Mouse (Mus musculus) spleen, postnatal 4 days (tissue): Measurements from ENCODE around the gene Ebf1.

Experiments
- DNase-seq, 2 experiments: peaks; one replicate each; pipeline ENCODE4 v3.0.0; 2022; ENCODE audit warnings: low spot score in 2 of 2

Ebf1 gene

DNA sequence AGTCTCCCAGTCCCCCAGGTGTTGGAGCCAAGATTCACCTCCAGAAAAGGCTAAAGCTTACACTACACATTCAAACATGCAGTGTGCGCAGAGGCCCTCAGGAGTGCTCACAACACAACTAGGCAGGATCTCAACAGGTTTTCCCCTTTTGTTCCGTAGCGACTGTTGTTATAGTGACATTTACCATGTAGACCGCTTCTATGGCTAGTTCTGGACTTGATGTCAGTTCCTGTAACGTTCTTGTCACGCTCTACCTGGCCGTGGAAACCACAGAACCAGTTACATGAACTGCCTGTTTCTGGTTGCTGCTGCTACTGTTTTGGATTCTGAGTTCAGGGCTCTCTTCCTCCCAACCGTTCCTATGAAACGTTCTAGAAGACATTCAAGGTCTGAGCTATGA, 333.2 kb downstream of the Ebf1 start:
- DNase-seq = peak in 1 of 2 experiments; percentile 18

- no peak for DNase-seq
Measured at GRCm38 (mm10) chr11:44951506-44951905, 334.4 kb downstream of the Ebf1 start.

DNA sequence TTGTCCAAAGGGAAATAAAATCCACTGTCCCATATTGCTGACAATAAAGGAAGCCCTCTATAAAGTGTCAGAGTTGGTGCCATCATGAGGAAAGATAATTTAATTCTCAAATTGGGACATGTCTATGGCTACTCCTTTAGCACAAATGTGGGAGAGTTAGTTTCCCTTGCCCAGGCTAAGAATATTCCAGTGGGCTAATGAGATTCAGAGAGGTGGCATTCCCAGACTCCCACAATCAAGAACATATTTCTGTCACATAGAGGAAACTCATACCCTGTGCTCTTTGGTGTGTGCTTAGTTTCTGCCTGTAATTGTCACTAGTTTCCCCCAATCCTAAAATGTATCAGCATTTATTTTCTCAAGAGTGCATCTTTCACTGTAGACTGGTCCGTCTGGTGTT, 336.2 kb downstream of the Ebf1 start:
- DNase-seq = no peak

- DNase-seq = no peak
Measured at GRCm38 (mm10) chr11:44953863-44954262, 336.7 kb downstream of the Ebf1 start.

DNA sequence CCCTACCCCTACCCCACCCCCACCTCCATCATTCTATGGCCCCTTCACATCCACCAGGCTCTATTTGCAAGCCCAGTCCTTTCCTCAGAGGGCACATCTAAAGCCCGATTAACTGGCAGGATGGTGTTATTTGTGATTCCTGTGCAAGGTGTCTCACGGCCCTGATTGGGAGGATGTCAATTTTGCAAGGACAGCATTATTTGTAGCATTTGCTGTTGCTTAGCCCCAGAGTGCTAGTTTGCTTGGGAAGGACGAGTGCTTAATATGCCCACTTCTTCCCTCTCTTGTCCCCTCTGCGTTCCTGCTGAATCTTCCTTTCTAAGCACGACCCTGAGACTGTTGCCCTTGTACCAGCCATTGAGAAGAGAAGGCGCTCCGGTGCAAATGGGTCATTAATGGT, 337.2 kb downstream of the Ebf1 start:
- no peak for DNase-seq

GRCm38 (mm10) chr11:44962746-44963440, 345.8 kb downstream of the Ebf1 start:
- DNase-seq = no peak

DNA sequence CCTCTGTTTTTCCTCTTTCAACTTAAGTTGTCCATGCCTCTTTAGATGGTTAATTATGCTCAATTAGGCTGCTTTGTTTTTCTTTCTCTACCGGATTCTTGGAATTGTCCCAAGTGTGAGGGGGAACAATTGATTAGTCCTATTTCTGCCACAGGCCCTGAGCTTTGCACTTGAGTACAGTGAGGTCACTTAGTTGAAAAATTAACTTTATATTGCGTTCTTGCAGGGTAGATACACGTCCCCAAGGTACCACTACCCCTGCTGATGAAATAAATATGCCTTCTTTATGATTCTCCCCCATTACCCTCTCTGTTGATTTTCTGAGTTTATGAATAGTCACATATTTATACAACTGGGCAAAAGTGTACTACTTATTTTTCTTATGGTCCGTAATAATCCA, 351.9 kb downstream of the Ebf1 start:
- DNase-seq = no peak

DNA sequence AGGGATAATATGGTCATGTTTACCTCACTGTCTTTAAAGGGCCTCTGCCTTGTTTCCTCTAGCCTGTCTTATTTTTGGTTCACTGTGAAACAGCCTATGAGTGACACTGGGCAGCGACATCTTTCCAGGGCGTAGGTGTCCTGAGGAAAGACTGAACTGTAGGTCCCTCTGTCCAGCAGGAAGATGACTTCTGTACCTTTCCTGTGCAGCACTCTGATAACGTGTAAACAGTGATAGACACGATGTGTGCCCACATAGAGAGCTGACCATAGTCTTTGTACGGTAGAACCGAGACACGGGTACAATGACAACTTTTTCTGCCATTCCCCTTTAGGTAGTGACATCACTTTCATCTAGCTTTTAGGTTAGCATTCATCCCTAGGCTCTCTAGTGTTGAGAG, 357.2 kb downstream of the Ebf1 start:
- DNase-seq = no peak

DNA sequence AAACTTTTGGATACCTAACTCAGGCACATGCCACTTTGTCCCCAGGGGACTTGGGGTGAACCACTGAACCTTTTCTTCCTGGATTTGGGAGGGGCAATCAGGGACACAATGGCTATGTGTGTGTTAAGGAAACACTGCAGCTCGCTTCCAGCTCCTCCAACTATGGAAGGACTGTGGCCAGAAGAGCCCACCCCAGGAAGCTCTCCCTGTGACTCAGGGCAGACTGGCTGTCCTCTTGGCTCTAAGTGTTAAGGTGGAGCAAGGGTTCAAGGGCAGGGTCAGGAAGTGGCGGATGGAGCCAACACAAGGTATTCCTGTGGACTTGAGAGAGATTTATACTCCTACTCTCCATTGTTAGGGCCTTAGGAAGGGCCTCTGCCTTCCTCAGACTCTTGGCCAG, 358.0 kb downstream of the Ebf1 start:
- DNase-seq = no peak

DNA sequence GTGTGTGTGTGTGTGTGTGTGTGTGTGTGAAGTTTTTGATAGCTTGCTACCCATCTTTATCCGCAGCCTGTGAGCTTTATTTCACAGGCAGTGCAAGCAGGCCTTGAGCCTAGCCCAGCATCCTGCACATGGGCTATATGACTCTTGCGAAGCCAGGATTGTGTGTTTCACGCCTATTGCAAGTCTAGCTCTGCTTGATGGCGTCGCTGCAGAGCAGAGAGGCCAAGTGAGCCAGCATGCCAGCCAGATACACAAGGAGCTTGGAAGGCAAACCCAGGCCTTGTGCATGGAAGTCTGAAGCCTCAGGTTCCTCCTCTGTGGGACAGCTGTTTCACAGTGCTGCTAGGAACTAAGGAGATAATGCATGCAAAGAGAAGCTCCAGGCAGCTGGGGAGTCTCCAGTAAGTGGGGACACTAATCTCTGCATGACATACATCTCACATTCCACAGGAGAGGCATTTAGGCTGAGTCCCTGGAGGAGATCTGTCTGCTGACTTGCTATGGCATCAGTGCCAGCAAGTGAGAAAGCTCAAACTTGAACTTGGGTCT, 359.2 kb downstream of the Ebf1 start:
- no peak for DNase-seq

DNA sequence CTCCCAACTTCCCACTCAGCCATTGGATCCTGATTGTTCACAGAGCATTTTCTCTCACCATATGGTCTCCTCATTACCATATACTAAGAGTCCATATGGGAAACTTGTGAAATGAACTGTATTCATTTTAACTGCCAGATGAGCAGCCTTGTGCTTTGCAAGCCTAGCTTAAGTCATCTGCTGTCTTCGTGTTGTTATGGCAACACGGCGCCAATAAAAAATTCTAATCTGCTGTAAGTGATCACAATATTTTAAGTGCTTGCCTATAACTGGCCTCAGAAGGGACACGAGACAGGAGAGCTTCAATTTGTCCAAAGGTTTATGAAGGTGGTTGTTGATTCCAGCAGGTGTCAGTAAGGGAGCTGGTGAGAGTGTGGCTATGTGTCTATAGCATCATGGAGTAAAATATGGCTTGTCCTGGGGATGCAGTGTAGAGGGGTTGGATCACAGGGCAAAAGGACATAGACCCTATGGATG, 360.8 kb downstream of the Ebf1 start:
- no peak for DNase-seq

- DNase-seq = no peak
Measured at GRCm38 (mm10) chr11:44979391-44979790, 362.3 kb downstream of the Ebf1 start.

DNA sequence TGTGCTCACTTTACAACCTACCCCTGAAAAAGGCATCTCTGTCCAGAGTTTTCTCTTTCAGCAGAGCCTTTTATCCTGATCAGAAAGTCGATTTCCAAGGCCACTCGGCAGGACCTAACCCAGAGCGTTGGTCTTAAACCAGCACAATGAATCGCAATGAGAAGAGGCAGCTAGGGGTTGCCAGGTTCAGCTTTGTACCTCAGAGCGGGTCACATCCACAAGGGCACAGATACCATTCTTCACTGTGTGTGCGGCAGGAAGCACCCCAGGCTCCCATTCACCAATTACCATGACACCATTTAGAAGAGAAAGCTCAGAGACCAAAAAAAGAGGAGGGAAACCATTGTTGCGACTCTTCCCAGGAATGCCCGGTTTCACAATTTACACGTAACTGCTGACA, 365.1 kb downstream of the Ebf1 start:
- DNase-seq = no peak

DNA sequence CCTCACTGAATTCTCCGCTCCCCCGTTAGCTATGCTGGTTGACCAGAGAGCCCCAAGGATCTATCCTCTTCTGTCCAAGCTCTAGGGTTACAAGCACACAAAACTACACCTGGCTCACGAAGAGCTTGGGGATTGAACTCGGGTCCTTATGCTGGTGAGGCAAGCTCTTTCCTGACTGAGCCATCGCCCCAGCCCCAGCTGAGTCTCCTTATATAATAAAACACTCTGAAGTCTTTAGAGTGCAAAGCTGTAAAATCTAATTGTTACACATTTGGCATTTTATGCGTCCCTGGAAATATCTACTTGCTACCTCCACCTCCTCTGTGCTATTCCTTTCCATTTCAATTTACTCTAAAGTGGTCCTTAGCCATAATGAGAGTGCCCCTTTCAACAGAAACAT, 366.8 kb downstream of the Ebf1 start:
- DNase-seq = no peak

DNA sequence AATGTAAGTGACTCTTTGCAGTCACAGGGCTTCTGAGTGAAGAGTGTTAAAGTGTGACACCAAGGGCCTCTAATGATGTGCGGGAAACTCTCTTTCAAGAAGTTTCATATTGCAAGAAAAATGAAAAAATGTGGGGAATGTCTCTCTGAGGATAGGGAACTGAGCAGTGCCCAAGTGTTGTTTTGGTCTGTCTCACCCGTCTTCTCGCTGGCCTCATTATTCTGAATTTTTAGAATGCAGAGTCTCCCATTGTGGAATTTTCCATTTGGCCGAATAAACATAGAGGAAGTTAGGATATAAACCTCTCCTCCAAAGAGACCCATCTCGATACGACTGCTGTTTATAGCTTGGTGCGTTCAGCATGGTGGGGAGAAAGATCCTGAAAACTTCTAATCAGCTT, 367.3 kb downstream of the Ebf1 start:
- no peak for DNase-seq

GRCm38 (mm10) chr11:44987796-44988195, 370.7 kb downstream of the Ebf1 start:
- no peak for DNase-seq

DNA sequence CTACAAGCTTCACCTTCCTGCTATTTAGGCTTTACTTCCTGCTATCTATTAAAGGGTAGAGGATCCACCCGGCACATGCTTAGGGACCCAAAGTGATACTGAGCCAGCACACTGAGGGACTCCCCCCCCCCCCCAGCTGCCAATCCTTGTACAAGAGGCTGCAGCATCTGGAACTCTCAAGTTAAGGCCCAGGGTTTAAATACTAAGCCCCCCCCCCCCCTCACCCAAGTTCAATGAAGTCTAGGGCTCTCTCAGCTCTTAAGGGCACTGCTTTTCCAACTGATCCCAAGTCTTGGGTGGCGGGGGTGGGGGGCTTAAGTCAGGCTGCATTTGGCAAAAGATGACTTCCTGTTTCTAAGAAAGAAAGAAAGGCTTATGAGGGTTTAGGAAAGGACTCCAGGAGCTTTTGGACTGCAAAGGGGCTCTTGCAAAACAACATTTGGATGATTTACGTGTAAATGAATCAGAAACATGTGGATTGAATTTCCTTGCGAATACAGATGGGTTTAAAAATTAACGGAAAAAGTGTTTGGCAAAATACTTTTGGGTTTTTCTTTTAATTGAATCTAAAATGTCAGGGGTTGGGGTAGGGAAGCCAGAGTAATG, 385.7 kb downstream of the Ebf1 start:
- no peak for DNase-seq

DNA sequence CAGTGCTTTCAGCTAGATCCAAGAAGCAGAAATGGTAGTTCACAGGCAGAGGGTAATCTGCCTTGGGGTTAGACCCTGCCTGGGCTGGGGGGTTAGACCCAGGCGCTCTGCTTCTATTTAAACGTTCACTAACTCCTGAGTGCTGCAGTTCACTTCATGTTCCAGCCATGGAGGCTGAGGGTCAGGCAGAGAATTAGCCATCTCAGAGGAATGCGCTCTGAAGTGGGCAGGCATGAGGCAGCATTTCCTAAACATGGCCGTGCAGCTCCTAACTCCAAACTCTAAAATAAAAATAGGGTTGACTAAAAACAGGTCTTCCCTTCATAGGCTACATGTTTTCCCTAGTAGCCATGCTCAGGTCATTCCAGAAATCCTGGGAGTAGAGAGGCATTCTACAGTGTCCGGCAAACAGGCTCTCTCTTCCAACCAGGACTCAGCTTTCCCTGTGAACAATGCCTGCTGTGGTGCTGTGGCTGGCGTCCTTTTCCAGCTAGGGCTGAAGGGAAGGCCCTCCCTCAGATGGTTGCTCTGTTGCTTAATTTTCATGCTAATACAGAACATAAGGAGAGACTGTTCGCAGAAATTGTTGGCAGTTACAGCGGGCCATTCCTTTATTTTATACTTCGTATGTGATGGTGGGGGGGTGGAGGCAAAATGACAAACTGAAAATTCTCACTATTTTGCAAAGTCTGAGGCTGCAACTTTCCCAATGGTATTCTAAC, 386.8 kb downstream of the Ebf1 start:
- DNase-seq = no peak

GRCm38 (mm10) chr11:45007311-45007710, 390.2 kb downstream of the Ebf1 start:
- no peak for DNase-seq

GRCm38 (mm10) chr11:45008078-45008477, 391.0 kb downstream of the Ebf1 start:
- DNase-seq = peak; percentile 74 to 89

- no peak for DNase-seq
Measured at GRCm38 (mm10) chr11:45008760-45009159, 391.6 kb downstream of the Ebf1 start.

- DNase-seq = no peak
Measured at GRCm38 (mm10) chr11:45012081-45012480, 395.0 kb downstream of the Ebf1 start.

GRCm38 (mm10) chr11:45017493-45017892, 400.4 kb downstream of the Ebf1 start:
- no peak for DNase-seq
